Mouse (Mus musculus): ENCODE data around the gene Vmn2r3. TPM values are rescaled to one million over a fixed set of nuclear protein-coding genes. Genes with fewer than 3 reads are reported as not detected.
"Not testable (repeated sequence)": the region's sequence is repeated elsewhere in the genome, so short reads cannot be mapped to it uniquely, and the experiment has no call there.

Vmn2r3 gene
- polyA plus RNA-seq (2014; fragmentation: Nextera tagmentation; extraction: Ambion mirVana): not detected in 2 replicates

- no peak within 1 kb of the TSS for H3K9ac ChIP-seq (ENCODE audit: low read depth, low read length)
- no peak within 1 kb of the TSS for H3K4me2 ChIP-seq (replicated peaks; ENCODE audit: low read depth, low read length)
- no peak within 1 kb of the TSS for H3K27ac ChIP-seq (ENCODE audit: low read depth, low read length)
- ATAC-seq (ENCODE audit: low FRiP score, low TSS enrichment): no peak
- no peaks in the 10 kb centered on the region for H3K27me3 ChIP-seq (ENCODE audit: control insufficient read depth, insufficient read depth, low read length)
- H3K4me1 ChIP-seq (ENCODE audit: control insufficient read depth, insufficient read depth, low read length): no peaks in the 10 kb centered on the region
- 91% methylated on average over 1 of the region's 1 CpGs for WGBS
- H3K36me3 ChIP-seq (ENCODE audit: control insufficient read depth, insufficient read depth, low read length): no peaks in the 10 kb centered on the region
- H3K9me3 ChIP-seq (ENCODE audit: control insufficient read depth, low read length): no peaks in the 10 kb centered on the region
- H3K4me3 ChIP-seq (ENCODE audit: low read length): no peak within 1 kb of the TSS
Observed at GRCm38 (mm10) chr3:64289609-64290008, at the start of gene Vmn2r3. Gene Vmn2r3, minus strand, starts transcription at chr3:64289709.

- H3K36me3 ChIP-seq (ENCODE audit: control insufficient read depth, insufficient read depth, low read length): no peaks in the 10 kb centered on the region
- H3K9ac ChIP-seq (ENCODE audit: low read depth, low read length): no peak overlapping the region
- 74% methylated on average over 1 of the region's 1 CpGs for WGBS
- ATAC-seq (ENCODE audit: low FRiP score, low TSS enrichment): no peak
- no peaks in the 10 kb centered on the region for H3K4me1 ChIP-seq (ENCODE audit: control insufficient read depth, insufficient read depth, low read length)
- no peaks in the 10 kb centered on the region for H3K9me3 ChIP-seq (ENCODE audit: control insufficient read depth, low read length)
- no peak overlapping the region for H3K4me2 ChIP-seq (replicated peaks; ENCODE audit: low read depth, low read length)
- H3K27ac ChIP-seq (ENCODE audit: low read depth, low read length): no peak overlapping the region
- no peak overlapping the region for H3K4me3 ChIP-seq (ENCODE audit: low read length)
- no peaks in the 10 kb centered on the region for H3K27me3 ChIP-seq (ENCODE audit: control insufficient read depth, insufficient read depth, low read length)
Observed at GRCm38 (mm10) chr3:64332548-64332947, 43.0 kb upstream of the Vmn2r3 start.

- no peaks in the 10 kb centered on the region for H3K27me3 ChIP-seq (ENCODE audit: control insufficient read depth, insufficient read depth, low read length)
- 71% methylated on average over 2 of the region's 2 CpGs for WGBS
- no peaks in the 10 kb centered on the region for H3K36me3 ChIP-seq (ENCODE audit: control insufficient read depth, insufficient read depth, low read length)
- no peak overlapping the region for H3K4me3 ChIP-seq (ENCODE audit: low read length)
- no peak overlapping the region for H3K9ac ChIP-seq (ENCODE audit: low read depth, low read length)
- no peak overlapping the region for H3K4me2 ChIP-seq (replicated peaks; ENCODE audit: low read depth, low read length)
- no peak for ATAC-seq (ENCODE audit: low FRiP score, low TSS enrichment)
- H3K4me1 ChIP-seq (ENCODE audit: control insufficient read depth, insufficient read depth, low read length): no peaks in the 10 kb centered on the region
- no peaks in the 10 kb centered on the region for H3K9me3 ChIP-seq (ENCODE audit: control insufficient read depth, low read length)
- H3K27ac ChIP-seq (ENCODE audit: low read depth, low read length): no peak overlapping the region
Observed at GRCm38 (mm10) chr3:64321824-64322223, 32.3 kb upstream of the Vmn2r3 start.

DNA sequence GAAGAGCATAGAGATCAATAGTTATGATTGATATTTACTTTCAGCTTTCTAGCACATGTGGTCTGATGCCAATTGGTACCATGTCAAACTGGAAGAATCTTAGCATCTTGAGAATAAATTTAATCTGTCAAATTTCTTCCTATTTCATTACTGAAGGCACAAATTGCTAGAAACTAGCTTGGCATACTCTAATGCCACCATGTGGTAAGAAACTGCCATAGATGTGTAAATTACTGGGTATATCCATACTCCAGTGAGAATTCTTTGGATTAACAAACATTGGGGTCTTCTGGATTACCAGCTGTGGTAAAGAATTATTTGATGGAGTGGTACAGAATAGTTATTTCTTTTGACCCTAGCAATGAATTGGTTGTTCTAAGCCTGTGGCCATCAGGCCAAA, 17.3 kb upstream of the Vmn2r3 start:
- no peaks in the 10 kb centered on the region for H3K9me3 ChIP-seq (ENCODE audit: control insufficient read depth, low read length)
- H3K4me3 ChIP-seq (ENCODE audit: low read length): no peak overlapping the region
- H3K36me3 ChIP-seq (ENCODE audit: control insufficient read depth, insufficient read depth, low read length): no peaks in the 10 kb centered on the region
- ATAC-seq (ENCODE audit: low FRiP score, low TSS enrichment): no peak
- no peak overlapping the region for H3K9ac ChIP-seq (ENCODE audit: low read depth, low read length)
- no peak overlapping the region for H3K27ac ChIP-seq (ENCODE audit: low read depth, low read length)
- no peaks in the 10 kb centered on the region for H3K4me1 ChIP-seq (ENCODE audit: control insufficient read depth, insufficient read depth, low read length)
- H3K27me3 ChIP-seq (ENCODE audit: control insufficient read depth, insufficient read depth, low read length): no peaks in the 10 kb centered on the region
- H3K4me2 ChIP-seq (replicated peaks; ENCODE audit: low read depth, low read length): no peak overlapping the region

- no peaks in the 10 kb centered on the region for H3K27me3 ChIP-seq (ENCODE audit: control insufficient read depth, insufficient read depth, low read length)
- no peak overlapping the region for H3K4me3 ChIP-seq (ENCODE audit: low read length)
- no peaks in the 10 kb centered on the region for H3K9me3 ChIP-seq (ENCODE audit: control insufficient read depth, low read length)
- H3K9ac ChIP-seq (ENCODE audit: low read depth, low read length): no peak overlapping the region
- no peaks in the 10 kb centered on the region for H3K4me1 ChIP-seq (ENCODE audit: control insufficient read depth, insufficient read depth, low read length)
- 19% methylated on average over 1 of the region's 1 CpGs for WGBS
- H3K4me2 ChIP-seq (replicated peaks; ENCODE audit: low read depth, low read length): no peak overlapping the region
- H3K27ac ChIP-seq (ENCODE audit: low read depth, low read length): no peak overlapping the region
- H3K36me3 ChIP-seq (ENCODE audit: control insufficient read depth, insufficient read depth, low read length): no peaks in the 10 kb centered on the region
- no peak for ATAC-seq (ENCODE audit: low FRiP score, low TSS enrichment)
Observed at GRCm38 (mm10) chr3:64265762-64266112, 23.8 kb downstream of the Vmn2r3 start.

DNA sequence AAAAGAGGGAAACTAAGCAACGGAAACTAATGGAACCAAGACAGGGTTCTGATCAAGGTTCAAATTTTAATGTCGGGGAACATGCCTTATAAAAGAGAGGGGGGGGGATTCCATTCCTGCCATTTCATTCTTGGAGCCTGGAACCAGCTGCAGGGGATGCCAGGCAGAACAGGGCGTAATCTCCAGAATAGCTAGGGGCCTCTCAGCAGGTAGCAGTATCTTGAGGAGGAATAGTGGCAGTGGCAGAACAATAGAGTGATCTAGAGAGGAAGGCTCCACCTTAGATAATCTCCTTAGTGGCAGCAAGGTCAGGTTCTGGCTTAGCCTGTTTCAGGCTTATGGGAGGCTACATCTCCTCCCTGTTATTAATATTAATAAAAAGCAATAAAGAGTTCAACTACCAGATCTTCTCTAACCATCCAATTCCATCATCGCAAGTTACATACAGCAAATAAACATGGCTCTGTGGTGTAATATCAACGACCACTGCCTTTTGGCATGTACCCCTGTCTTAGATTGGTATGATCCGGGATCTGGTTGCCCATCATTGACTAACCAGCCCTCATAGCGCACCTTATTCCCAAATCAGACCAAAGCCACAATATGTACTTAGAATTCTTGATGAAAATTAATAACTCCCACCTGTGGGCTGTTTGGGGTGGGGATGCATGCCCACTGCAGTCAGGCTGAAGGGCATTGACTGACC, 24.3 kb downstream of the Vmn2r3 start:
- H3K4me3 ChIP-seq (ENCODE audit: low read length); H3K4me1 ChIP-seq (ENCODE audit: control insufficient read depth, insufficient read depth, low read length); H3K27me3 ChIP-seq (ENCODE audit: control insufficient read depth, insufficient read depth, low read length); H3K36me3 ChIP-seq (ENCODE audit: control insufficient read depth, insufficient read depth, low read length); H3K9ac ChIP-seq (ENCODE audit: low read depth, low read length); H3K9me3 ChIP-seq (ENCODE audit: control insufficient read depth, low read length); H3K4me2 ChIP-seq (replicated peaks; ENCODE audit: low read depth, low read length); ATAC-seq (ENCODE audit: low FRiP score, low TSS enrichment); H3K27ac ChIP-seq (ENCODE audit: low read depth, low read length): not testable (repeated sequence)
- 39% methylated on average over 7 of the region's 7 CpGs for WGBS

- H3K9me3 ChIP-seq (ENCODE audit: control insufficient read depth, low read length): no peaks in the 10 kb centered on the region
- no peaks in the 10 kb centered on the region for H3K36me3 ChIP-seq (ENCODE audit: control insufficient read depth, insufficient read depth, low read length)
- H3K9ac ChIP-seq (ENCODE audit: low read depth, low read length): no peak overlapping the region
- no peaks in the 10 kb centered on the region for H3K4me1 ChIP-seq (ENCODE audit: control insufficient read depth, insufficient read depth, low read length)
- H3K4me2 ChIP-seq (replicated peaks; ENCODE audit: low read depth, low read length): no peak overlapping the region
- H3K4me3 ChIP-seq (ENCODE audit: low read length): no peak overlapping the region
- WGBS: 84% methylated on average over 3 of the region's 3 CpGs
- H3K27ac ChIP-seq (ENCODE audit: low read depth, low read length): no peak overlapping the region
- no peaks in the 10 kb centered on the region for H3K27me3 ChIP-seq (ENCODE audit: control insufficient read depth, insufficient read depth, low read length)
- ATAC-seq (ENCODE audit: low FRiP score, low TSS enrichment): no peak
Observed at GRCm38 (mm10) chr3:64259582-64259981, 29.9 kb downstream of the Vmn2r3 start.

DNA sequence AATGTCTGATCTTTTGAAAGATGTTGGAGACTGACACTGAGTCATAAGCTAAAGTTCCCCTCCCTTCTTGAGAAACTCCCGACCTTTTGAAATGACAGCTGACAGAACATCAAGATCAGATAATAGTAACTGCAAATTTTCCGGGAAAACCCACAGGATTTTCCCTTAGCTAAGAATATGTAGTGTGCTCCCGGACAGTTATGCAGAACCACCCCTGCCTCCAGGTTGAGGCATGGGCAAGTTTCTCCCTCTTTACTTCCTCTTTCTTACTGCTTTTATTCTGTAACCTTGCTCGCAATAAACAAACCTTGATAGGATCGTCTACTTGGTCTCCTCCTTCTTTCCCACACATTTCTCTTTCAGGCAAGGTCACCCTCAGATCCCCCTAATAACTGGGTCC, 37.9 kb downstream of the Vmn2r3 start:
- H3K9me3 ChIP-seq (ENCODE audit: control insufficient read depth, low read length): no peaks in the 10 kb centered on the region
- no peaks in the 10 kb centered on the region for H3K36me3 ChIP-seq (ENCODE audit: control insufficient read depth, insufficient read depth, low read length)
- no peak overlapping the region for H3K4me2 ChIP-seq (replicated peaks; ENCODE audit: low read depth, low read length)
- H3K4me1 ChIP-seq (ENCODE audit: control insufficient read depth, insufficient read depth, low read length): no peaks in the 10 kb centered on the region
- H3K27ac ChIP-seq (ENCODE audit: low read depth, low read length): no peak overlapping the region
- ATAC-seq (ENCODE audit: low FRiP score, low TSS enrichment): no peak
- H3K4me3 ChIP-seq (ENCODE audit: low read length): no peak overlapping the region
- H3K27me3 ChIP-seq (ENCODE audit: control insufficient read depth, insufficient read depth, low read length): no peaks in the 10 kb centered on the region
- no peak overlapping the region for H3K9ac ChIP-seq (ENCODE audit: low read depth, low read length)
- WGBS: 86% methylated on average over 5 of the region's 5 CpGs

DNA sequence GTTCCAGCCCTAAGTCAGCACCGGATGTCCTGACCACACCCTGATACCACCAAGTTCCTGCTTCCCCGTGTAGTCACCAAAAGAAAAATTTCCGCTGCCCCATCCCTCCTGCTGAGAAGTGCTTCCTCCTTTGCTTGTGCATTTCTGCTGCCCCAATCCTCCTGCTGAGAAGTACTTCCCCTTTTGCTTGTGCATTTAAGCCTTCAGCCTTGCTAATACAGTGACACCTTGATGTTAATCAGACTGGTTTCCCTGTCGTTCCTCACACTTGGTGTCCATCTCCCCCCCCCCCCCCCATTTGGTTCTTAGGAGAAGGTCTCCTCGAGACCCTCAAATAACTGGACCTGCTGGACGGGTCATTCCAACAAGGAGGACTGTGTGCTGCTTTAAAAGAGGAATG, 39.0 kb downstream of the Vmn2r3 start:
- H3K27ac ChIP-seq (ENCODE audit: low read depth, low read length); H3K36me3 ChIP-seq (ENCODE audit: control insufficient read depth, insufficient read depth, low read length); H3K9ac ChIP-seq (ENCODE audit: low read depth, low read length); H3K27me3 ChIP-seq (ENCODE audit: control insufficient read depth, insufficient read depth, low read length); H3K4me2 ChIP-seq (replicated peaks; ENCODE audit: low read depth, low read length); ATAC-seq (ENCODE audit: low FRiP score, low TSS enrichment); H3K9me3 ChIP-seq (ENCODE audit: control insufficient read depth, low read length); H3K4me3 ChIP-seq (ENCODE audit: low read length); H3K4me1 ChIP-seq (ENCODE audit: control insufficient read depth, insufficient read depth, low read length): not testable (repeated sequence)
- 88% methylated on average over 6 of the region's 6 CpGs for WGBS
